Mouse (Mus musculus): Measurements from ENCODE around the gene Ddx27.

GRCm38 (mm10) chr2:167056210-167056941, 41.4 kb downstream of the Ddx27 start:
- TF ChIP-seq CTCF (IDR thresholded peaks at IDR 0.05; ENCODE audit: borderline replicate concordance, insufficient read depth, low read depth, low read length) (no peak), POLR2A (IDR thresholded peaks at IDR 0.05; ENCODE audit: borderline replicate concordance, insufficient read depth, low read length) (no peak)

All from cerebellum, adult 2 months (tissue).